Mouse (Mus musculus) testis, postnatal 10 days (tissue): ENCODE results near the gene Nif3l1.
A peak's percentile ranks its signal among the peaks of the same experiment; 100 is the strongest.

Source experiments
- DNase-seq: peaks from one replicate; pipeline ENCODE4 v3.0.0; 2021; ENCODE audit warnings: low spot score

Gene Nif3l1

GRCm38 (mm10) chr1:58458175-58458574, 13.2 kb downstream of the Nif3l1 start:
- no peak for DNase-seq

GRCm38 (mm10) chr1:58458867-58459266, 13.9 kb downstream of the Nif3l1 start:
- DNase-seq: no peak

- no peak for DNase-seq
Measured at GRCm38 (mm10) chr1:58460566-58460965, 15.6 kb downstream of the Nif3l1 start.

- no peak for DNase-seq
Measured at GRCm38 (mm10) chr1:58463935-58464334, 19.0 kb downstream of the Nif3l1 start.

- no peak for DNase-seq
Measured at GRCm38 (mm10) chr1:58465042-58465441, 20.1 kb downstream of the Nif3l1 start.

GRCm38 (mm10) chr1:58465561-58465960, 20.6 kb downstream of the Nif3l1 start:
- DNase-seq: no peak

GRCm38 (mm10) chr1:58475662-58476061, 30.7 kb downstream of the Nif3l1 start:
- DNase-seq: no peak

GRCm38 (mm10) chr1:58482647-58483046, 37.7 kb downstream of the Nif3l1 start:
- DNase-seq: no peak

- no peak for DNase-seq
Measured at GRCm38 (mm10) chr1:58495603-58496002, 50.7 kb downstream of the Nif3l1 start.

- DNase-seq: no peak
Measured at GRCm38 (mm10) chr1:58497678-58498077, 52.7 kb downstream of the Nif3l1 start.

- DNase-seq: no peak
Measured at GRCm38 (mm10) chr1:58498758-58499157, 53.8 kb downstream of the Nif3l1 start.

- DNase-seq: no peak
Measured at GRCm38 (mm10) chr1:58503134-58503533, 58.2 kb downstream of the Nif3l1 start.

- no peak for DNase-seq
Measured at GRCm38 (mm10) chr1:58503793-58504370, 58.9 kb downstream of the Nif3l1 start.

- DNase-seq: peak; percentile 93
Measured at GRCm38 (mm10) chr1:58504577-58505254, 59.8 kb downstream of the Nif3l1 start, which contains the start of gene Orc2. TSS of gene Orc2 (minus strand) at chr1:58505109.

GRCm38 (mm10) chr1:58507249-58507648, 62.3 kb downstream of the Nif3l1 start:
- DNase-seq: no peak
